Mouse (Mus musculus): ENCODE data around the gene Adamts18.
"Not testable (repeated sequence)": the region's sequence is repeated elsewhere in the genome, so short reads cannot be mapped to it uniquely, and the experiment has no call there.

Gene Adamts18

GRCm38 (mm10) chr8:113837570-113837915 lies 11.0 kb downstream of the Adamts18 start:
- DNase-seq, result no peak

- no peak for DNase-seq
Measured at GRCm38 (mm10) chr8:113836892-113837569, 11.5 kb downstream of the Adamts18 start.

- DNase-seq, result no peak
Measured at GRCm38 (mm10) chr8:113833644-113834043, 14.9 kb downstream of the Adamts18 start.

- DNase-seq, result no peak
Measured at GRCm38 (mm10) chr8:113827270-113827669, 21.3 kb downstream of the Adamts18 start.

GRCm38 (mm10) chr8:113820983-113821587 lies 27.5 kb downstream of the Adamts18 start:
- DNase-seq, result peak; percentile 47

GRCm38 (mm10) chr8:113813966-113814365 lies 34.6 kb downstream of the Adamts18 start:
- DNase-seq, result peak; percentile 1

- DNase-seq, result peak; percentile 0
Measured at GRCm38 (mm10) chr8:113811521-113811920, 37.0 kb downstream of the Adamts18 start.

- peak; percentile 4 for DNase-seq
Measured at GRCm38 (mm10) chr8:113809929-113810328, 38.6 kb downstream of the Adamts18 start.

- peak; percentile 37 for DNase-seq
Measured at GRCm38 (mm10) chr8:113803830-113804611, 44.5 kb downstream of the Adamts18 start.

GRCm38 (mm10) chr8:113801551-113801950 lies 47.0 kb downstream of the Adamts18 start:
- DNase-seq, result no peak

- not testable (repeated sequence) for DNase-seq
Measured at GRCm38 (mm10) chr8:113800556-113800955, 48.0 kb downstream of the Adamts18 start.

- no peak for DNase-seq
Measured at GRCm38 (mm10) chr8:113799550-113799949, 49.0 kb downstream of the Adamts18 start.

GRCm38 (mm10) chr8:113791856-113792255 lies 56.7 kb downstream of the Adamts18 start:
- DNase-seq, result no peak

GRCm38 (mm10) chr8:113791061-113791460 lies 57.5 kb downstream of the Adamts18 start:
- no peak for DNase-seq

- no peak for DNase-seq
Measured at GRCm38 (mm10) chr8:113783711-113784110, 64.8 kb downstream of the Adamts18 start.

- DNase-seq, result peak; percentile 4
Measured at GRCm38 (mm10) chr8:113781554-113781953, 67.0 kb downstream of the Adamts18 start.

GRCm38 (mm10) chr8:113775361-113775760 lies 73.2 kb downstream of the Adamts18 start:
- DNase-seq, result no peak

GRCm38 (mm10) chr8:113768861-113769410 lies 79.6 kb downstream of the Adamts18 start:
- DNase-seq, result peak; percentile 1

GRCm38 (mm10) chr8:113765121-113765520 lies 83.4 kb downstream of the Adamts18 start:
- DNase-seq, result no peak

GRCm38 (mm10) chr8:113763592-113764355 lies 84.8 kb downstream of the Adamts18 start:
- DNase-seq, result peak; percentile 44

GRCm38 (mm10) chr8:113762101-113762500 lies 86.4 kb downstream of the Adamts18 start:
- DNase-seq, result peak; percentile 35

- DNase-seq, result no peak
Measured at GRCm38 (mm10) chr8:113755866-113756265, 92.7 kb downstream of the Adamts18 start.

- no peak for DNase-seq
Measured at GRCm38 (mm10) chr8:113753153-113753552, 95.4 kb downstream of the Adamts18 start.
